ENCODE assay signal across 8 mouse cellular contexts in genomic region chr2:79372486-79373200, GRCm38 (mm10).
DNase-seq lines count a peak whose midpoint lies in the region; ATAC-seq and TF ChIP-seq lines count a peak whose summit lies in the region.

No protein-coding gene starts in this region.

- peaks cover 7% of the 10 kb centered on the region for H3K4me1 ChIP-seq in testis, adult 2 months (ENCODE audit: control insufficient read depth, insufficient read depth, low read length)
- H3K4me1 ChIP-seq in kidney, embryonic 14.5 days (ENCODE audit: control insufficient read depth, insufficient read depth, low read length), result no peaks in the 10 kb centered on the region

- peak; percentile 32; the same call in 1 of the 2 replicates for TF ChIP-seq CTCF in testis, adult 2 months (IDR thresholded peaks at IDR 0.05; ENCODE audit: control insufficient read depth, insufficient read depth, insufficient replicate concordance, low read depth, low read length)

- no peak overlapping the region for H3K9ac ChIP-seq in kidney, embryonic 14.5 days (ENCODE audit: low read depth, low read length)

- no peak overlapping the region for H3K4me2 ChIP-seq in kidney, embryonic 14.5 days (replicated peaks; ENCODE audit: low read depth, low read length)

- ATAC-seq in kidney, embryonic 14.5 days (ENCODE audit: low FRiP score, low TSS enrichment), result peak; percentile 43; the same call in 1 of the 2 replicates
- ATAC-seq in monocyte, adult 5-6 weeks (replicated peaks; ENCODE audit: insufficient number of reproducible peaks, low FRiP score, low TSS enrichment, poor library complexity, severe bottlenecking), result 0 out of 2 replicates have a peak, but pooled peaks have one; percentile 60

- no peaks in the 10 kb centered on the region for H3K9me3 ChIP-seq in kidney, embryonic 14.5 days (ENCODE audit: control insufficient read depth, low read length)

- 58% methylated on average over 6 of the region's 6 CpGs for WGBS in kidney, embryonic 14.5 days

- no peaks in the 10 kb centered on the region for H3K27me3 ChIP-seq in testis, adult 2 months (ENCODE audit: control insufficient read depth, insufficient read depth, low read length)
- no peaks in the 10 kb centered on the region for H3K27me3 ChIP-seq in kidney, embryonic 14.5 days (ENCODE audit: control insufficient read depth, insufficient read depth, low read length)

- no peak overlapping the region for H3K4me3 ChIP-seq in testis, adult 2 months (ENCODE audit: control insufficient read depth, low read depth, low read length)
- no peak overlapping the region for H3K4me3 ChIP-seq in kidney, embryonic 14.5 days (ENCODE audit: low read length)

- H3K27ac ChIP-seq in testis, adult 2 months (ENCODE audit: control insufficient read depth, insufficient read depth, low read depth, low read length), result no peak overlapping the region
- H3K27ac ChIP-seq in kidney, embryonic 14.5 days (ENCODE audit: low read depth, low read length), result no peak overlapping the region

- H3K36me3 ChIP-seq in testis, adult 2 months (ENCODE audit: control insufficient read depth, insufficient read depth, low read length), result no peaks in the 10 kb centered on the region
- no peaks in the 10 kb centered on the region for H3K36me3 ChIP-seq in kidney, embryonic 14.5 days (ENCODE audit: control insufficient read depth, insufficient read depth, low read length)

- TF ChIP-seq POLR2A in testis, adult 2 months (IDR thresholded peaks at IDR 0.05; ENCODE audit: control insufficient read depth, low read depth, low read length), result no peak

- peak; percentile 37 for DNase-seq in adrenal gland, postnatal 14 days
- no peak for DNase-seq in adrenal gland, postnatal 25 days
- no peak for DNase-seq in testis, postnatal 10 days (ENCODE audit: low spot score)
- peak; percentile 68 for DNase-seq in embryo, embryonic 10.5 days (ENCODE audit: low spot score)
- DNase-seq in frontal cortex, postnatal 25 days (ENCODE audit: low spot score in 2 of 2), result no peak

Comparison
In these comparisons a context has a peak if more than half of its experiments do, and no peak if none do; other contexts are left out.
1. DNase-seq: peak in adrenal gland, postnatal 14 days (single experiment) and embryo, embryonic 10.5 days (single experiment); none in adrenal gland, postnatal 25 days (single experiment), testis, postnatal 10 days (single experiment) and frontal cortex, postnatal 25 days (0 of 2).